Mouse (Mus musculus) ZHBTc4 (cell line): Measurements from ENCODE around the gene Gfra1.

ENCODE experiments used
- DNase-seq: peaks from one replicate; pipeline ENCODE4 v3.0.0-alpha.2; 2011; ENCODE audit warnings: low read depth, low spot score

Gene Gfra1

DNA sequence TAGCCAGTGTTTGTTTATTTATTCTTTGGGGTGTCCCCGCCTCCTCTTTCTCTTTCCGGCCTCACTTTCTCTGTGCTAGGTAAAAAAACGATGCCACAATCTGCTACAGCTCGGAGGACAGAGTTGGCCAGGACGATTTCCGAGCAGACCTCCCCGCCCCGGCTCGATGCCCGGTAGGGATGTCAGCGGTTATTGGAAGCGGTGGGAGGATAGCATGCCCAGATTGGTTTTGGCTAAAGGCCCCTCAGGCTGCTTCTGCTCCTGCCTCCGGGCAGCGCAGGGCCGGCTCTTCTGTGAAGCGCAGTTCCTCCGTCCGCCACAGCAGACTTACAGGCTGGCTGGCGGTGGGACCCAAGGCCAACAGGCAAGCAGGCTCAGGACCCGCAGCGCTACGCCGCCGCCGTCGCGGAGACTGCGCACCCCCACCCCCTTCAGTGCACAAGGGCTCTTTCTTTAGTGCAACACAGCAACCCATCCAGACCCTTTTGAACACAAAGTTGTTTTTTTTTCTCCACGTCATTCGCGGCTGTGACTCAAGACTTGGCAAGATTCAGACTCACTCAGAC is at the start of gene Gfra1:
TSS of gene Gfra1 (minus strand) at position 414 of the 566 bp plus-strand sequence.
- DNase-seq = peak; percentile 82

GRCm38 (mm10) chr19:58500049-58500448 is 44.3 kb upstream of the Gfra1 start:
- peak; percentile 38 for DNase-seq

DNA sequence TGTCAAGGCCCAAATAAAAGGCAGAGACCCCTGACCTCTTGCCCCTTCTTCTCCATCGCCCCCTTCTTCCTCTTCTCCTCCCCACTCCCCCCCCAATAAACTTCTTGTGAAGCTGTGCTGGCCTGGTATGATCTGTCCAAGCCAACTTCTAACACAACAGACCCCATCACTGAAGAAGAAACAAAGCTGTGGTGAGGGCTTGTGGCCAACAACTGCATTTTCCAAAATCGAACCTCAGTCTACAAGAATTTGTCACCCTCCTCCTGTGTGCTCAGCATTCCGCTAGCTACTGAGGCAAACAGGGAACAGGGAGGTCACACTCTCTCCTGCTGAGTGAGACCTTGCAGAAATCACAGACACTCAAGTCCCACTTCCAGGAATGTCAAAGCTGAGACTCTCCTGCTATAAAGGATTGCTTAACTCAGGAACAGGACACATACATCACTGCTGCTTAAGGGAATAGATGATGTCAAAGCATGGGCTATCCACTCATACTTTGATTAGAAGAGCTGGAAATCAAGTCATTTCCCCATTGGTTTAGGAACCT is 43.8 kb upstream of the Gfra1 start:
- DNase-seq = no peak

DNA sequence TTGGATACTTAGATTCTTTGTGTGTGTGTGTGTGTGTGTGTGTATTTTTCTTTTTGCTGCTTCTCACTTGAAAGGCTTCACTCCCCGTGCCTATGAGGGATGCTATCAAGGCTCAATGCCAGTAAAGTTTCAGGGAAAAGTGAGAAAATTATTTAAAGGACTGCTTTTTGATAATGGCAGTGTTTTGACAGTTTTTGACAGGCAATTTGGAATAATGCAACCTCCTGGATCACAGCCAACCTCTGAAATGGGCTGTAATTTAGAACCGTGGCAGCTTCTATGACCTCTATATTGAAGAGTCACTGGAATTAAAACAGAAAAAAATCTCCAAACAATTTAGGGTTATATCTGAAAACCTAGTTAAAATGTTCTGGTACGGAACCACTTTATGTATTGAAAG is 41.4 kb upstream of the Gfra1 start:
- DNase-seq = no peak

- no peak for DNase-seq
Observed at GRCm38 (mm10) chr19:58486686-58487085, 31.0 kb upstream of the Gfra1 start.

- no peak for DNase-seq
Observed at GRCm38 (mm10) chr19:58482373-58482977, 26.8 kb upstream of the Gfra1 start.

DNA sequence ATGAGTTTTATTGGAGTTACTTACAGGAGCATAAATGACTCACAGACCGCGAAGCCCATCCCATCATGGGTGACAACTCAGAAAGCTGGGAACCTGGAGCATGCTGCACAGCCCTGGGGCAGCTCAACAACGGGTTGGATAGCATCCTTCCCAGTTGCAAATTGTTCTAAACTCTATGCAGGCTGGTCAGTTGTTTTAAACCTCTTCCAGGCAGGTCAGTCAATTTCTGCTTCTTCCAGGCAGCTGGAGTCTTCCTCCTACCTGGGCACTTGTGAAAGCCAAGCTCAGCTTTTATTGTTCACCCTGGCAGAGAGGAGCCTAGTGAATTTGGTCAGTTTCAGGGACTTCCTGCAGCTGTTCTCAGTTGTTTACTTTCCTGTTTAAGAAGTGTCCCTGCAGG is 18.5 kb upstream of the Gfra1 start:
- DNase-seq = no peak

GRCm38 (mm10) chr19:58469421-58469820 is 13.7 kb upstream of the Gfra1 start:
- DNase-seq = peak; percentile 81

GRCm38 (mm10) chr19:58468331-58468730 is 12.6 kb upstream of the Gfra1 start:
- DNase-seq = no peak

GRCm38 (mm10) chr19:58463755-58464154 is 8.0 kb upstream of the Gfra1 start:
- no peak for DNase-seq

DNA sequence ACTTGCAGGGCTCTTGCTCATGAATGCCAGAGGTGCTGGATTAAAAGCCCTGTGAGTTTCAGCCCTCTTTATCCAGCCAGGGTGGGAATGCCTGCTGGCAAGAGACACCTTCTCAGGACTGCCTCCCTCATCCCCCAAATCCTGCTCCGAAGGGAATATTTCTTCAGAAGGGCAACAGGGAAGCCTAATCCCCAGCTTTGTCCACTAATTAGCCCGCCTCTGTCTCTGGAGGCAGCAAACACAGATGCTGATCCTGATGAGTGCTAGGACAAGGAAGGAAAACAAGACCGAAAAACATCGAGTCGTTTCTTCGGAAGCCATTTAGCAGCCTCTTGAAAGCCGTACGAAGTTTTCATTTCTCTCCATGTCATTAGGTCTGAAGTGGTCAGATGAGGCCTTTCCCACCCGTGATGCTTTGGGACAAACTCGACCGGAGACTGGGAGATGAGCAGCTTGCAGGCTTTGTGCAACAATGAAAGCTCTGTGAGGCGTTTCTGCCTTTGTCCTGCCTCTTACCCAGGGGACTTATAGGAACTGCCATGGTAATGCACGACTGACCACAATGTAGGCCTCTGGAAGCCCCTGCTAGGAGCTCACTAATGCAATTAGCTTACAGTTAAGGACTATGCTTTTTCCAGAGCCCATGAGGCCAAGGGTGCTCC is 4.8 kb upstream of the Gfra1 start:
- no peak for DNase-seq

DNA sequence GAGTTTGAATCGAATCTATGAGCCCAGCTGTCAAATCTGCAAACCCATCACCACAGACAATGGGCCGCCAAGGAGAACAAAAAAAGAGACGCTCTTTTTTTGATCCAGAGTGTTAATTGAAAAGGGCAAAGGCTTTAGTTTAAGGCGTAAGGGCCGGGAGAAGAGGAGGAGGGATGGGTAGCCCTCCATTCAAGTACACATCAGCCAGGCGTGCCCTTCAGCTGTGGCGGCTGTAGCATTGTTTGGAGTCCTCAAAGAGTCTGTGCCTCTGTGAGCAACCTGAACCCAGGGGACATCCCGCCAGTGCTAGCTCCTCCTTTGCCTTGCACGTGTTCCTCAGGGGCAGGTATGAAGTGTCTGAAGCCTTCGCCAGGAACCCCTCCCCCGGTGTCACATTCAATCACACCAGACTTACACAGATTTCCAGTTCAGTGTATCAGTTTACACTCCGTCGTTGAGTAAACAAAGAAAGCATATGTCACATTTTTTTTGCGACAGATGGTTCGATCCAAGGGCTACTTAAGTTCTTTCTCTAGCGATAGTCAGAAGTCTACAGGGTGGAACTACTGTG is 867 bp upstream of the Gfra1 start:
- DNase-seq = peak; percentile 39

GRCm38 (mm10) chr19:58455061-58455495 is 631 bp downstream of the Gfra1 start:
- DNase-seq = no peak

- peak; percentile 67 for DNase-seq
Observed at GRCm38 (mm10) chr19:58454261-58455060, 1.2 kb downstream of the Gfra1 start.

DNA sequence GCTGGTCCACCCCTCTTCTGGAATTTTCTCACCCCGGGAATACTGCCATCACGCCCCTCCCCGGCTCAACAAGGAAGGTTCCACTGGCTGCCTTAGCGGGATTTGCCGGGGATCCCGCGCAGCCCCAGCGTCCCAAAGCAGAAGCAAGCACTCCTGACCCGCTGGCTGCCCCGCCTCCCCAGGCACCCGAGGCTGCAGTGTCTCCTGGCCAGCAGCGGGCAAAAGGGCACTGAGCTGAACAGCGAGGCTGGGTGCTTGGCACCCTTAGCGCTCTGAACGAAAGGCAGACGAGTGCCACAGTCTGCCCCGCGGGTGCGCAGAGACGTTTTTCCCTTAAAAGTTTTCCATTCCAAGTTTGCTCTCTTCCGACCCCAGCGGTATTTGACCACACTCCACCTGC is 2.1 kb downstream of the Gfra1 start:
- peak; percentile 70 for DNase-seq

- no peak for DNase-seq
Observed at GRCm38 (mm10) chr19:58452941-58453551, 2.7 kb downstream of the Gfra1 start.

GRCm38 (mm10) chr19:58452178-58452819 is 3.4 kb downstream of the Gfra1 start:
- DNase-seq = no peak

- no peak for DNase-seq
Observed at GRCm38 (mm10) chr19:58451323-58451722, 4.4 kb downstream of the Gfra1 start.

DNA sequence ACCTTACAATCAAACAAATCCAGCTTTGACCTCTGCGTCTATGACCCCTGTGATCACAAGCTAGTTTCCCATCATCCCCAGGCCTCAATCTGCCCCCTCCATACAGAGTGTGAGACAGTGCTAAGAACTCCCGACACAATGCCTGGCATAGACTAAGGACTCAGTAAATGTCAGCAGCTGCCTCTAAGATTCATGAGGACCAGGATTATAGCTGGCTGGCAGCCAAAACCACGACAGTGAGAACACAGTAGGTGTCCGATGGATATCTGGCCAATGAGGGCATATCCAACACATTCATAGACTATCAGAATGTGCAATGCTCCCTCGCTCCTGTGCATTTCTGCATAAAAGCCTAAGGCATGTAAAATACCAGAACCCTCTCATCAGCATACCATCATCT is 5.0 kb downstream of the Gfra1 start:
- DNase-seq = peak; percentile 9
